Mouse (Mus musculus) olfactory bulb, adult 2 months (tissue): ENCODE data around the gene Stard3. TPM values are rescaled to one million over a fixed set of nuclear protein-coding genes. Genes with fewer than 3 reads are reported as not detected.

Experiments
- H3K27ac ChIP-seq: fragments of 200-500 bp; 2 replicates; pipeline ENCODE4 v1.5.1; 2012; ENCODE audit warnings: low read depth, low read length; ENCODE audit not compliant: insufficient read depth
- H3K4me1 ChIP-seq: fragments of 200-500 bp; 2 replicates; pipeline ENCODE4 v1.6.1; 2012; ENCODE audit warnings: low read length; ENCODE audit not compliant: control insufficient read depth, insufficient read depth
- H3K4me3 ChIP-seq: fragments of 200-500 bp; 2 replicates; pipeline ENCODE4 v1.5.1; 2012; ENCODE audit warnings: mild to moderate bottlenecking, low read depth, low read length, moderate library complexity; ENCODE audit not compliant: insufficient read depth
- CTCF ChIP-seq: fragments of 200-500 bp; IDR thresholded peaks from 2 replicates; pipeline ENCODE4 v1.5.1; 2012; ENCODE audit warnings: low read depth, mild to moderate bottlenecking, low read length, moderate library complexity; ENCODE audit not compliant: insufficient read depth
- POLR2A ChIP-seq: fragments of 200-500 bp; IDR thresholded peaks from 2 replicates; pipeline ENCODE4 v1.6.1; 2012; ENCODE audit warnings: mild to moderate bottlenecking, low read depth, low read length, moderate library complexity; ENCODE audit not compliant: insufficient read depth
- WGBS: fragments of 180-500 bp; shearing (Covaris S2); methylation state at CpG from one replicate; pipeline ENCODE4 v1.1.7; 2018; 5-methylcytosine and 5-hydroxymethylcytosine counted together
- polyA plus RNA-seq: library from polyadenylated mRNA; stranded (reverse); fragments of >200 nt; gene quantifications from 2 replicates; pipeline ENCODE4 v1.2.4, GENCODE M21; 2012; ENCODE audit warnings: low replicate concordance; ENCODE audit not compliant: missing spikeins, insufficient read depth, insufficient read length

Stard3 gene
- polyA plus RNA-seq, 1 experiment = not detected

- H3K4me3 ChIP-seq = no peak overlapping the region
- WGBS = 70% methylated on average over 10 of the region's 10 CpGs
- no peak overlapping the region for H3K27ac ChIP-seq
- TF ChIP-seq CTCF = no peak
- TF ChIP-seq POLR2A = no peak
- peaks cover 17% of the 10 kb centered on the region for H3K4me1 ChIP-seq
These were observed 9.1 kb downstream of the Stard3 start for GRCm38 (mm10) chr11:98367171-98367862.

GRCm38 (mm10) chr11:98367863-98368186 is 9.7 kb downstream of the Stard3 start:
- Histone ChIP-seq H3K27ac (no peak overlapping the region), H3K4me1 (peaks cover 17% of the 10 kb centered on the region), H3K4me3 (no peak overlapping the region)
- 87% methylated on average over 7 of the region's 7 CpGs for WGBS
- TF ChIP-seq CTCF (no peak), POLR2A (no peak)

GRCm38 (mm10) chr11:98369337-98369736 is 11.2 kb downstream of the Stard3 start:
- 56% methylated on average over 6 of the region's 6 CpGs for WGBS
- TF ChIP-seq POLR2A (no peak), CTCF (no peak)

GRCm38 (mm10) chr11:98370588-98370987 is 12.4 kb downstream of the Stard3 start:
- no peak overlapping the region for H3K27ac ChIP-seq
- H3K4me1 ChIP-seq = peaks cover 17% of the 10 kb centered on the region
- no peak overlapping the region for H3K4me3 ChIP-seq
- TF ChIP-seq POLR2A (no peak), CTCF (no peak)
- 85% methylated on average over 2 of the region's 2 CpGs for WGBS

More at GRCm38 (mm10) chr11:98369337-98369736, 11.2 kb downstream of the Stard3 start:
- Histone ChIP-seq H3K4me1 (peaks cover 17% of the 10 kb centered on the region), H3K4me3 (no peak overlapping the region), H3K27ac (no peak overlapping the region)

- TF ChIP-seq CTCF (no peak), POLR2A (no peak)
- 52% methylated on average over 10 of the region's 10 CpGs for WGBS
- Histone ChIP-seq H3K4me1 (peaks cover 17% of the 10 kb centered on the region), H3K4me3 (no peak overlapping the region), H3K27ac (no peak overlapping the region)
These were observed 13.5 kb downstream of the Stard3 start for GRCm38 (mm10) chr11:98371556-98372240.

GRCm38 (mm10) chr11:98372406-98372805 is 14.2 kb downstream of the Stard3 start:
- no peak for TF ChIP-seq CTCF
- TF ChIP-seq POLR2A = no peak
- H3K4me3 ChIP-seq = no peak overlapping the region
- H3K4me1 ChIP-seq = peaks cover 17% of the 10 kb centered on the region
- H3K27ac ChIP-seq = no peak overlapping the region
- WGBS = 19% methylated on average over 2 of the region's 2 CpGs

GRCm38 (mm10) chr11:98373244-98373643 is 15.1 kb downstream of the Stard3 start:
- no peak overlapping the region for H3K4me3 ChIP-seq
- TF ChIP-seq CTCF (no peak), POLR2A (no peak)
- H3K4me1 ChIP-seq = peaks cover 17% of the 10 kb centered on the region
- WGBS = 90% methylated on average over 6 of the region's 6 CpGs
- H3K27ac ChIP-seq = no peak overlapping the region

- Histone ChIP-seq H3K4me1 (peaks cover 17% of the 10 kb centered on the region), H3K4me3 (no peak overlapping the region), H3K27ac (no peak overlapping the region)
- TF ChIP-seq CTCF = no peak
- no peak for TF ChIP-seq POLR2A
- 85% methylated on average over 8 of the region's 8 CpGs for WGBS
These were observed 16.1 kb downstream of the Stard3 start for GRCm38 (mm10) chr11:98374266-98374665.

GRCm38 (mm10) chr11:98376756-98377155 is 18.6 kb downstream of the Stard3 start:
- WGBS = 71% methylated on average over 5 of the region's 5 CpGs
- TF ChIP-seq POLR2A (no peak), CTCF (no peak)
- Histone ChIP-seq H3K4me1 (peaks cover 4% of the 10 kb centered on the region), H3K4me3 (no peak overlapping the region), H3K27ac (no peak overlapping the region)
